Mouse (Mus musculus): ENCODE measurements around the gene Aox1. TPM values are rescaled to one million over a fixed set of nuclear protein-coding genes. Genes with fewer than 3 reads are reported as not detected.

The Aox1 gene
- polyA plus RNA-seq, 1 experiment = 0.32 TPM

DNA sequence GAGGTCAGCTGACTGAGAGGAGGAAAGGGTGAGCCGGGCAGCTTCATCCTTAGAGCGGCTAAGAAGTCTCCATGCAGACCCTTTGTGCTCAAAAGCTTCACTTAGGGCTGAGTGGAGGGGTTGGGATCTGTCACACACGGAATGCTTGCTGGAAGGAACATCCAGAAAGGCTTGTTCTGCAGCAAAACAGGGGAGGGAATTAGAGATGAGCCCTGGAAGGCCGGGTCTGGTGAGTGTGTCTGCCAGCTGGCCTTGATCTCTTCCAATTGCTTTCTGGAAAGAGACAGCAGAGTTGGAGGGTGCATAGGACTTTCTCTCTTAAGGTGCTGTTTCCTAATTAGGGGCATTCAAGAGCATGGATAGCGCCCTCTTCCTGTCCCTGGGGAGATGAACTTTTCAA is 59.6 kb downstream of the Aox1 start:
- WGBS = 58% methylated on average over 5 of the region's 5 CpGs
- no peak for TF ChIP-seq CTCF (IDR thresholded peaks at IDR 0.05; ENCODE audit: extremely low read depth, insufficient read length, insufficient replicate concordance, low read depth, low read length)
- TF ChIP-seq POLR2A (IDR thresholded peaks at IDR 0.05; ENCODE audit: low read depth, low read length) = no peak
- no peak overlapping the region for H3K4me3 ChIP-seq (ENCODE audit: low read depth, low read length)
- H3K36me3 ChIP-seq (ENCODE audit: control insufficient read depth, insufficient read depth, low read length) = no peaks in the 10 kb centered on the region
- no peak overlapping the region for H3K27ac ChIP-seq (ENCODE audit: insufficient read depth, low read depth, low read length)
- H3K27me3 ChIP-seq (ENCODE audit: control insufficient read depth, insufficient read depth, low read length) = no peaks in the 10 kb centered on the region
- H3K4me1 ChIP-seq (ENCODE audit: control insufficient read depth, insufficient read depth, insufficient read length, low read length) = no peaks in the 10 kb centered on the region

DNA sequence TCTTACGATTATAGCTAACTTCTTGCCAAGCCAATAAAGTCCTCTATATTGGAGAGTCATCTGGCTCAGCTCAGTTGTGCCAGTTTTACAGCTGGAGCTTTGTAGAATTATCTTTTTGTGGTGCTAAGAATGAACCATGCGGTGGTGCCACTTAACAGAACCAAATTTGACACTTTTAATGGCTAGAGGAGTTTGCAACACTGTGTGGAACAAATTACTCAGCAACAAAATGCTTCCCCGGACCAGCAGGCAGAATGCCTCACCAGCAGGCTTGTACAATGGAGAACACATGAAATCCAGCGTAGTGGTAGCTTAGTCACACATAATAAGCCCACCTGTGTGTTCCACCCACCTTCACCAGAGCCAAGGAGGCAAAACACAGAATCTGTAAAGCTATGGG is 60.5 kb downstream of the Aox1 start:
- WGBS = 81% methylated on average over 4 of the region's 4 CpGs
- Histone ChIP-seq H3K27ac (ENCODE audit: insufficient read depth, low read depth, low read length) (no peak overlapping the region), H3K4me3 (ENCODE audit: low read depth, low read length) (no peak overlapping the region), H3K27me3 (ENCODE audit: control insufficient read depth, insufficient read depth, low read length) (no peaks in the 10 kb centered on the region), H3K4me1 (ENCODE audit: control insufficient read depth, insufficient read depth, insufficient read length, low read length) (no peaks in the 10 kb centered on the region), H3K36me3 (ENCODE audit: control insufficient read depth, insufficient read depth, low read length) (no peaks in the 10 kb centered on the region)
- no peak for TF ChIP-seq CTCF (IDR thresholded peaks at IDR 0.05; ENCODE audit: extremely low read depth, insufficient read length, insufficient replicate concordance, low read depth, low read length)
- no peak for TF ChIP-seq POLR2A (IDR thresholded peaks at IDR 0.05; ENCODE audit: low read depth, low read length)

DNA sequence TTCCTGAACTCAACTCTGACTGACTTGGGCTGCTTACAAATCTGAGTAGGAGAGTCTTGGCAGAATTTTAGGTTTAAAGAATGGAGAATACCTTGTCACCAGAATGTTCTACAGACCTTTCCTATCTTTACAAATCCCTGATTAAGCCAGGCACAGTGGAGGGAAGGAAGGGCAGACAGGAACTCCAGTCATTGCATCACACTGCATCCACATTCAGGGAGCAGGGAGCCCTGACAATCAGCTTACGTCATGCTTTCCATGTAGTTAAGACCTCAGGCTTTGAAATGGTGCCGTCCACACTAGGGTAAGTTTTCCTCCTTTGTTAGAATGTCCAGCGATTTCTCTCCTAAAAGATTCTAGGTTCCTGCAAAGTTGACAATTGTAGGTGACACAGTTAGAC is 61.5 kb downstream of the Aox1 start:
- no peaks in the 10 kb centered on the region for H3K4me1 ChIP-seq (ENCODE audit: control insufficient read depth, insufficient read depth, insufficient read length, low read length)
- no peaks in the 10 kb centered on the region for H3K36me3 ChIP-seq (ENCODE audit: control insufficient read depth, insufficient read depth, low read length)
- no peaks in the 10 kb centered on the region for H3K27me3 ChIP-seq (ENCODE audit: control insufficient read depth, insufficient read depth, low read length)
- TF ChIP-seq POLR2A (IDR thresholded peaks at IDR 0.05; ENCODE audit: low read depth, low read length) = no peak
- WGBS = 79% methylated on average over 3 of the region's 3 CpGs
- no peak overlapping the region for H3K27ac ChIP-seq (ENCODE audit: insufficient read depth, low read depth, low read length)
- H3K4me3 ChIP-seq (ENCODE audit: low read depth, low read length) = no peak overlapping the region

DNA sequence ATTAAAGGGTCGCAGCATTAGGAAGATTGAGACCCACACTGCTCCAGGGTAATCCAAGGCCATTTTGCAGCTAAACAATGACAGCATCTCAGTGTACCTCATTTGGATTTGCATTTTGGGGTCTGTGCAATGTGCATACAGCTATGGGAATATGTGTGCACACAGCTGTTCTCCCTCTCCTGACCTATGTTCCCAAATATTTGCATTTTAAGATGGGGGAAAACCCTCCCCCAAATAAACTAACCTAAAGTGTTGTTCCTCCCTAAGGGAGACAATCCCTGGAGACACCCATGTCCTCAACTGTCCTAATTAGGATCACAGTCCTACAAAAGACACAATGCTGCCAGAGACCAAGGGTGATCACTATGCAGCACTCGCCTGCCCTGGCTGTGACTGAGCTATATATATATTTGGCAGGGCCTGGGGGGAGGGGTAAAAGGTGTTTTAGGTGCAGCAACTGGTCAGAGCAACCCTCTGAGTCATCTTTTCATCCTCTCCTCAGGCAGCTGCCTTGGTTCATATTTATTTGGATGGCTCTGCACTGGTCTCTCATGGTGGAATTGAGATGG is 62.3 kb downstream of the Aox1 start:
- WGBS = 67% methylated on average over 2 of the region's 2 CpGs
- H3K27me3 ChIP-seq (ENCODE audit: control insufficient read depth, insufficient read depth, low read length) = no peaks in the 10 kb centered on the region
- H3K36me3 ChIP-seq (ENCODE audit: control insufficient read depth, insufficient read depth, low read length) = no peaks in the 10 kb centered on the region
- no peaks in the 10 kb centered on the region for H3K4me1 ChIP-seq (ENCODE audit: control insufficient read depth, insufficient read depth, insufficient read length, low read length)
- TF ChIP-seq CTCF (IDR thresholded peaks at IDR 0.05; ENCODE audit: extremely low read depth, insufficient read length, insufficient replicate concordance, low read depth, low read length) (no peak), POLR2A (IDR thresholded peaks at IDR 0.05; ENCODE audit: low read depth, low read length) (no peak)
- H3K4me3 ChIP-seq (ENCODE audit: low read depth, low read length) = no peak overlapping the region
- H3K27ac ChIP-seq (ENCODE audit: insufficient read depth, low read depth, low read length) = no peak overlapping the region

DNA sequence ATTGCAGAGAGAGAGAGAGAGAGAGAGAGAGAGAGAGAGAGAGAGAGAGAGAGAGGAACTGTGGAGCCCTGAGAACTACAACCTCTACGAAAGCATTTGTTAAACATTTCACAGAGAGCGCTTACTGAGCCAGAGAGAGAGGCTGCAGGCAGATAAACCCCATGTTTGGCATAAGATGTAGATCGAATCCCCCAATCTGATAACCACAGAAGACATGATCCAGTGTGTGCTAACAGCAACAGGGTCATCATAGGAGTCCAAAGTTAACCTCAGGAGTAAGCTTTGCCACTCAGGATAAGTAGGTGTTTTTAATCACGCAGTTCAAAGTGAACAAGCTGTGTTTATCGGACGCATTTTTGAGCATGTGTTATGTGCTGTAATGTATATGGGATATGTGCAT is 67.6 kb downstream of the Aox1 start:
- 77% methylated on average over 6 of the region's 6 CpGs for WGBS
- no peak overlapping the region for H3K27ac ChIP-seq (ENCODE audit: insufficient read depth, low read depth, low read length)
- TF ChIP-seq POLR2A (IDR thresholded peaks at IDR 0.05; ENCODE audit: low read depth, low read length) (no peak), CTCF (IDR thresholded peaks at IDR 0.05; ENCODE audit: extremely low read depth, insufficient read length, insufficient replicate concordance, low read depth, low read length) (no peak)

DNA sequence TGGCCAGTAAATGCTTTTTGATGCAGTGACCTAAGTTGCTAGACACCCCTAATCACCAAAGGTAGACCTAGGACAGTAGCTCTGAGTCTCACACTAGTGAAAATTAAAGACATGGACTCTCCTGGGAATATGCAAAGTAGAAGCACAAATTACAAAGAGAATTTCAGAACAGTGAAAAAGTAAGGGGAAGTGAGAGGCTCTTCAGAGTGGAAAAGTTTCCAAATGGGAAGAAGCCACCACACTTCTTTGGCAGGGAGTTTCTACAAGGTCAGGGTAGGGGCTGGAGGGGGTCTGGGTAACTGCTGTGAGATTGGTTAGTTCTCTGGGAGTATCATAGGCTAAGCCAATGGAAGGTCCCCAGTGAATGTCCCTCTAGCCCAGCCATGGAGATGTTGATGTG is 69.4 kb downstream of the Aox1 start:
- H3K27ac ChIP-seq (ENCODE audit: insufficient read depth, low read depth, low read length) = no peak overlapping the region
- no peaks in the 10 kb centered on the region for H3K36me3 ChIP-seq (ENCODE audit: control insufficient read depth, insufficient read depth, low read length)
- no peak overlapping the region for H3K4me3 ChIP-seq (ENCODE audit: low read depth, low read length)
- H3K27me3 ChIP-seq (ENCODE audit: control insufficient read depth, insufficient read depth, low read length) = no peaks in the 10 kb centered on the region
- TF ChIP-seq POLR2A (IDR thresholded peaks at IDR 0.05; ENCODE audit: low read depth, low read length) (no peak), CTCF (IDR thresholded peaks at IDR 0.05; ENCODE audit: extremely low read depth, insufficient read length, insufficient replicate concordance, low read depth, low read length) (no peak)
- H3K4me1 ChIP-seq (ENCODE audit: control insufficient read depth, insufficient read depth, insufficient read length, low read length) = no peaks in the 10 kb centered on the region

More for the DNA sequence above, 67.6 kb downstream of the Aox1 start:
- Histone ChIP-seq H3K36me3 (ENCODE audit: control insufficient read depth, insufficient read depth, low read length) (no peaks in the 10 kb centered on the region), H3K4me1 (ENCODE audit: control insufficient read depth, insufficient read depth, insufficient read length, low read length) (no peaks in the 10 kb centered on the region), H3K27me3 (ENCODE audit: control insufficient read depth, insufficient read depth, low read length) (no peaks in the 10 kb centered on the region), H3K4me3 (ENCODE audit: low read depth, low read length) (no peak overlapping the region)

DNA sequence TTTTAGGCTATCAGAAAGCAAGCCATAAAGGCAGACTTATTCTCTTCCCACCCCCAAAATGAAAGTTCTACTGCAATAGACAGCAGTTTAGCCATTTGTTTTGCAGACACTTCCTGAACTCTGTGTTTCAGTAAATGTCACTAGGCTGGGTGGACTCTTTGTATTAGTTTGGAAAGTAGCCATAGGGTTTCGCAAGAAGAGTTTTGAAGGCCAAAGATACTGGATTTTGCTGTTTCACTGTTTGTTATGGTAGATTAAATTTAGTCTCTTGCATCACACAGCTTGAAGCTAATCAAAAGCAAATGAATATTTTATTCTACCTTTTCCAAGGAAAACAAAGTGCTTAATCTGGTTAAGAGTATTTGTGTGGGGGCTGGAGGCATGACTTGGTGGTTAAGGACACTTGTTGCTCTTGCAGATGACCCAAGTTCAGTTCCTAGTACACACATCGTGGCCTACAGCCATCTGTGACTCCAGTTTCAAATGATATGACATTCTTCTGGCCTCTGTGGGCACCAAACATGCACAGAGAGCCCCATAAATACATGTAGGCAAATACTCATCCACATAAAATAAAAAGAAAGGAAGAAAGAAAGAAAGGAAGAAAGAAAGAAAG is 71.9 kb downstream of the Aox1 start:
- no peaks in the 10 kb centered on the region for H3K36me3 ChIP-seq (ENCODE audit: control insufficient read depth, insufficient read depth, low read length)
- no peak overlapping the region for H3K27ac ChIP-seq (ENCODE audit: insufficient read depth, low read depth, low read length)

More for the DNA sequence above, 71.9 kb downstream of the Aox1 start:
- Histone ChIP-seq H3K27me3 (ENCODE audit: control insufficient read depth, insufficient read depth, low read length) (no peaks in the 10 kb centered on the region), H3K4me1 (ENCODE audit: control insufficient read depth, insufficient read depth, insufficient read length, low read length) (no peaks in the 10 kb centered on the region), H3K4me3 (ENCODE audit: low read depth, low read length) (no peak overlapping the region)
- WGBS = 48% methylated on average over 2 of the region's 2 CpGs
- no peak for TF ChIP-seq POLR2A (IDR thresholded peaks at IDR 0.05; ENCODE audit: low read depth, low read length)
- TF ChIP-seq CTCF (IDR thresholded peaks at IDR 0.05; ENCODE audit: extremely low read depth, insufficient read length, insufficient replicate concordance, low read depth, low read length) = no peak

Measured in small intestine, adult 2 months (tissue).